Mouse (Mus musculus) hindbrain, embryonic 12.5 days (tissue): ENCODE results near the gene Fmc1. TPM values are rescaled to one million over a fixed set of nuclear protein-coding genes. Genes with fewer than 3 reads are reported as not detected.

Source experiments
- ATAC-seq: fragments of 200-750 bp; cut with Nextera tagmentation; 2 replicates; pipeline ENCODE4 v1.8.0; 2017; ENCODE audit warnings: moderate TSS enrichment; ENCODE audit not compliant: low FRiP score
- H3K27ac ChIP-seq: fragments of 300-500 bp; sonication (generic); 2 replicates; pipeline ENCODE4 v1.5.1; 2016; ENCODE audit warnings: mild to moderate bottlenecking
- H3K27me3 ChIP-seq: fragments of 300-500 bp; sonication (generic); 2 replicates; pipeline ENCODE4 v1.6.1; 2016; ENCODE audit warnings: mild to moderate bottlenecking
- H3K36me3 ChIP-seq: fragments of 300-500 bp; sonication (generic); 2 replicates; pipeline ENCODE4 v1.6.1; 2016; ENCODE audit warnings: mild to moderate bottlenecking
- H3K4me1 ChIP-seq: fragments of 300-500 bp; sonication (generic); 2 replicates; pipeline ENCODE4 v1.6.1; 2016
- H3K4me2 ChIP-seq: fragments of 300-500 bp; sonication (generic); replicated peaks from 2 replicates; pipeline ENCODE4 v1.6.1; 2016; ENCODE audit warnings: mild to moderate bottlenecking
- H3K4me3 ChIP-seq: fragments of 300-500 bp; sonication (generic); 2 replicates; pipeline ENCODE4 v1.5.1; 2016; ENCODE audit warnings: mild to moderate bottlenecking
- H3K9ac ChIP-seq: fragments of 300-500 bp; sonication (generic); 2 replicates; pipeline ENCODE4 v1.6.1; 2016; ENCODE audit warnings: mild to moderate bottlenecking, moderate library complexity
- H3K9me3 ChIP-seq: fragments of 300-500 bp; sonication (generic); replicated peaks from 2 replicates; pipeline ENCODE4 v1.6.1; 2016; ENCODE audit warnings: mild to moderate bottlenecking
- WGBS: fragments of 180-500 bp; shearing (Covaris S2); methylation state at CpG from one replicate; pipeline ENCODE4 v1.1.7; 2016; 5-methylcytosine and 5-hydroxymethylcytosine counted together
- microRNA-seq: library from miRNA; unstranded; fragments of <30 nt; microRNA quantifications from one replicate; pipeline ENCODE4, GENCODE M21; 2017
- polyA plus RNA-seq: library from polyadenylated mRNA; unstranded; fragments of >200 nt; fragmentation: Nextera tagmentation; extraction: Ambion mirVana; gene quantifications from 2 replicates; pipeline ENCODE4 v1.2.1, GENCODE M21; 2016

The Fmc1 gene
- polyA plus RNA-seq, 1 experiment from 2014 or later = 122 TPM

- WGBS = 100% methylated on average over 3 of the region's 3 CpGs
- Histone ChIP-seq H3K4me2 (no peak overlapping the region), H3K27ac (no peak overlapping the region), H3K4me1 (no peaks in the 10 kb centered on the region), H3K36me3 (peaks cover 22% of the 10 kb centered on the region), H3K9ac (no peak overlapping the region), H3K27me3 (no peaks in the 10 kb centered on the region), H3K4me3 (no peak overlapping the region), H3K9me3 (no peaks in the 10 kb centered on the region)
- ATAC-seq = no peak
Measured at GRCm38 (mm10) chr6:38580112-38580857, 47.0 kb downstream of the Fmc1 start.

- no peaks in the 10 kb centered on the region for H3K27me3 ChIP-seq
- no peaks in the 10 kb centered on the region for H3K9me3 ChIP-seq
- 94% methylated on average over 3 of the region's 3 CpGs for WGBS
- H3K27ac ChIP-seq = no peak overlapping the region
- no peaks in the 10 kb centered on the region for H3K4me1 ChIP-seq
- H3K4me3 ChIP-seq = no peak overlapping the region
- no peak for ATAC-seq
- H3K36me3 ChIP-seq = peaks cover 33% of the 10 kb centered on the region
- no peak overlapping the region for H3K4me2 ChIP-seq
- H3K9ac ChIP-seq = no peak overlapping the region
Measured at GRCm38 (mm10) chr6:38581711-38582110, 48.4 kb downstream of the Fmc1 start.

Small RNAs within 50 kb of the gene (microRNA-seq; reads per million reads assigned to microRNA genes)
- not detected for gene Mir7670

Other genes starting within 250 kb of the Fmc1 start
- 16.3 and 18.9 TPM in 2 replicates for gene Zc3hav1l, start 234.2 kb upstream of the Fmc1 start, polyA plus RNA-seq
- gene Zc3hav1, start 178.9 kb upstream of the Fmc1 start, polyA plus RNA-seq = 1.9 and 2.3 TPM in 2 replicates
- 12.2 and 12.7 TPM in 2 replicates for gene Ttc26, start 152.0 kb upstream of the Fmc1 start, polyA plus RNA-seq
- 28.0 and 29.8 TPM in 2 replicates for gene Ubn2, start 99.6 kb upstream of the Fmc1 start, polyA plus RNA-seq
- 48.6 and 49.3 TPM in 2 replicates for gene Luc7l2, start 17.8 kb downstream of the Fmc1 start, polyA plus RNA-seq
- 0.18 and 0.28 TPM in 2 replicates for gene Klrg2, start 103.7 kb downstream of the Fmc1 start, polyA plus RNA-seq
- 4.1 and 4.8 TPM in 2 replicates for gene Clec2l, start 129.6 kb downstream of the Fmc1 start, polyA plus RNA-seq